Mouse (Mus musculus): Measurements from ENCODE around the gene Crnn.

The Crnn gene

DNA sequence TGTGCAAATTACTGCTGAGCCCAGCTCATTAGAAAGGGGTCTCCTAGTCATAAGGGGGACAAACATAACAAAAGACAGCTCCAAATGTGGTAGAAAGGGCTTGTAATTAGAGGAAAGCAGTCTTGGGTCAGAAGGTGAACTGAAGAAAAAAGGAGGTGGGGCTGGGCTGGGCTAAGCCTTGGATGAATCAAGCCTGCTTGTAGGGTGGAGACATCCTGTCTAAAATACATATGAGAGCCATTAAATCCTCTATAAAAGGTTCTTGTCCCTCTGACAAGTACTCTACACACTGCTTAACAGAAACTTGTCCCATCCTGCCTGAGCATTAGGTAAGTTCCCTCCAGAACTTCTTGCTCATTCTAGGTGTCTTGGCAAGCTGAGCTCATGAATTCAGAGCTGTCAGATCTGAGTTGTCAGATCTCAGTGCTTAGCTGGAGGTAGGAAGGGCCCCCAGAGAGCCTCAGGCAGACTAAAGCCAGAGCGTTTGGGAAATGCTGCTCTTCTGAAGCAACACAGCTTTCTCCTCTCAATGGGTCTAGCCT is at the start of gene Crnn:
TSS of gene Crnn (plus strand) at position 278 of the 542 bp plus-strand sequence.
- in situ Hi-C loops (cut with MboI, MseI), result no loop called here

DNA sequence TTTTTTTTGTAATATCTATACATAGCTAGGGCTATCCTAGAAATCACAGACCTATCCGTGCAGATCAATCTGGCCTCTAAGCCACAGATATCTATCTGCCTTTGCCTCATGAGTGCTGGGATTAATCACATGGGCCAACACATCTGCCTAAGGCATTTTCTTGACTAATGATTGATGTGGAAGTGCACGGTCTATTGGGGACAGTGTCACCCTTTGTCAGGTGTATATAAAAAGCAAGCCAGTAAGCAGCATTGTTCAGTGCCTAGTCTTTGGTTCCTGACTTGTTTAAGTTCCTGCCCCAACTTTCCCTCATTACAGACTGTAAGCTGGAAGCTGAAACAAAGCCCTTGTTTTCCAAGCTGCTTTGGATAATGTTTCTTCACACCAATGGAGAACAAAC is 48.1 kb upstream of the Crnn start:
- in situ Hi-C loops (cut with MboI, MseI), result no loop called here

DNA sequence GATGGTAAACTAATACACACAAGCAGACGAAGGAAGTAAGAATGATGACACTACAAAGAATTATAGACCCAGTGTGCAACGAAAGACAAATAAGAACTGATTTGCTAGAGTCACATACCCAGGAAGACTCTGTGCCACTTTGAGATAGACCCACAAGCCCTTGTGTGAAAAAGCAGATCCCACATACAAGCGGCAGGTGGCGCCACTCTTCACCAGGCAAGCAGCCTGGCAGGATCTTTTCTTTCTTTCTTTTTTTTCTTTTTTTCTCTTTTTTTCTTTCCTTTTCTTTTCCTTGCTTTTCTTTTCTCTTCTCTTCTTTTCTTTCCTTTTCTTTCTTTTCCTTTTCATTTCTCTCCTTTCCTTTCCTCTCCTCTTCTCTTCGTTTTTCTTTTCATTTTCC is 32.9 kb upstream of the Crnn start:
- in situ Hi-C loops (cut with MboI, MseI), result loop anchor here (5.0 kb wide), 1 partner anchor 381 kb away; no protein-coding TSS in a partner anchor

DNA sequence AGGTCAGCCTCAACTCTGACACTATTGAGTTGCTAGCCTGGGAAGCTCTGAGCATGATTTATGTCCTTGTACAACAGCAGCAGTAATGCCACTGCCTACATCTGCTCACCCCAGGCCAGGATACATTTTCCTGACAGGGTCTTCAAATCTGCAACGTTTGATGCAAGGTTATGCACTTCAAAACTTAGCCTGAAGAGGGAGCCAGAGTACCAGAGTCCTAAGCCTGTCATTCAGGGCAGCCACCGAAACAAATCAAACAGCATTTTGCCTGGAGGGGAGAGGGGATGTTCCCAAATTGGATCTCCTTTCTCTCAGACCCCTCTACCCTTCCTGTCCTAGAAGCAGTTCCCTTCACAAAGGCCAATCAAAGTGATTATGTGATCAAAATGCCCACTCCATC is 30.1 kb upstream of the Crnn start:
- in situ Hi-C loops (cut with MboI, MseI), result loop anchor here (5.0 kb wide), 1 partner anchor 378 kb away; no protein-coding TSS in a partner anchor

DNA sequence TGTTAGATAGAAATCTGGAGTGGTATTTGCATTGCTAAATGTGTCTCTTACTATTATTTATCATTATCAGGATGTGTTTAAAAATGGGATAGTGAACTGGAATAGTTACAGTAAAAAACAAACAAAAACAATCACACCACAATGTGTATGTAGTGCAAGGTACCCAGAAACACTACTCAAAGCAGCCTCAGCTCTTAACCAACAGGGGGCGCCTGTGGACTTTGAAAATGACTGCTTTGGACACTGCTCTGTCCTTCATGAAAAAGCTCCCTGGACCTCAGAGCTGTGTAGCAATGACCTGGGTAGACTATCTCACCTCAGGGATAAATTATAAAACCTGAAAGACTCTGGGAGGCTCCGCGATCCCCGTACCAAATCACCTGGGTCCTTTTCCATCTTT is 25.5 kb upstream of the Crnn start:
- in situ Hi-C loops (cut with MboI, MseI), result no loop called here

DNA sequence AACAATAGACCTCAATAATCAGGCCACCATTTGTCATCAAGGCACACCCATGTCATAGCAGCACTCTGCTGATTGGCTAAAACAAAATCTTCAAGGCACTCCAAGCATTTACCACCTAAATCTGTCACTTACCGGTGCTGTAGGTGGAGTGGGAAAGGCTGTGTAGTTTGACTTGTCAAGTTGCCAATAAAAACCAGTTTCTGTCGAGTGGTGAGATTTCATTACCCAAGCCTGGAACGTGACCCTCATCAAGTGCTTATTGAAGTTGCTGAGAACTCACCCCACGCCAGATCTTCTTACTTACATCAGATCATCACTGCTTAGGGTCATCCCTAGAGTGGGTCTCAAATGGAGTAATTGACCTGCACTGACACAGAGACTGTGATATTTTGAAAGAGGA is 16.5 kb upstream of the Crnn start:
- in situ Hi-C loops (cut with MboI, MseI), result no loop called here

DNA sequence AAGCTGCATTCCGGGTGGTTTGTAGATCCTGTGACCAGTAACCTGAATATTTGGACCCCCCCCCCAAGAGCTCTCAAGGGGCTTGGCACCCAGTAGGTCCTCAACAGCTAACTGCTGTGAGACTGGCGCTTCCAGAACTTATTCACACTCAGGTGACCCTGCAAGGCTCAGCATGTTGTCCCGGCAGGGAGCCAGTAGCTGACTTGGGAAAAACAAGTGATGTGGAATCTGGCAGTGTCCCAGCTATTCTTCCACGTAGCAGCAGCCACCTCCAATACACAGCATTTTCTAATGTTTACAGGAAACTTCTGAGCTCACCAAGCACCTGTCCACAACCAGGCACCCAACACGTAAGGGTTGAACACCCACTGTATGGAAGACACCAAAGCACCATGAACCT is 15.5 kb upstream of the Crnn start:
- in situ Hi-C loops (cut with MboI, MseI), result no loop called here

DNA sequence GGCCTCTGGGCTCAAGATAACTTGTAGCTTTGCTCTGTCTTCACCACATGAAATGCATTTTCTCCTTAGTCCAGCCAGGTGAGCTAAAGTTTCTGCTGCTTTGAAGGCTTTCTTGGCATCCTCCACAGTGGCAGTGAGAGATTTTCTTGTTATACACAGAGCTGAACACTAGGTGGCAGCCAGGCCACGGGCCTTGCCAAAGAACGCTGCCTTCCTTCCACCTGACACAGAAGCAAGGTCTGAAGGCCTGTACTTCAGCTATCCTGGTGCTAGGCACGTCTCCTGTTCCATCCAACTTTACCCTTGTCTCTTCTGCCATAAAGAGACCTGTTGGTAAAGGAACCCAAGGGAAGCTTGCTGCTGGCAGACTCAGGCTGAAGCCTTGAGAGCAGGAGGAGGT is 14.1 kb upstream of the Crnn start:
- in situ Hi-C loops (cut with MboI, MseI), result no loop called here

DNA sequence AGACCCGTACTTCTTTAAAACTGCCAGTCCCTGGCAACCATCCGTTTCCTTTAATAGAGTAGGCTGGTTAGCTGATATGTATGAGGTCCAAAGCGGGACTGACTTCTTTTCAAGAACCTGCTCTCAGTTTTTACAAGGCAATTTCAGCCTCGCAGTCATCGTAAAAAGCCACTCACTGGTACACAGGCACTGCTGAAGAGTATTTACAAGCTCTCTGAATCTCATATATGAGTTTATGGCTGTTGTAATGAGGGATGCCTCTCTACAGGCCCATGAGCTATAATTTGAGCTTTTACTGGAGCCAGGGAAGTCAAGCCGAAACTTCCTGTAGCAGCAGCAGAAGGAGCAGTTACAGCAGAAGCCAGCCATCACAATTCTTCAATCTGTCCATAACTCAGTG is 17.9 kb downstream of the Crnn start:
- in situ Hi-C loops (cut with MboI, MseI), result no loop called here

DNA sequence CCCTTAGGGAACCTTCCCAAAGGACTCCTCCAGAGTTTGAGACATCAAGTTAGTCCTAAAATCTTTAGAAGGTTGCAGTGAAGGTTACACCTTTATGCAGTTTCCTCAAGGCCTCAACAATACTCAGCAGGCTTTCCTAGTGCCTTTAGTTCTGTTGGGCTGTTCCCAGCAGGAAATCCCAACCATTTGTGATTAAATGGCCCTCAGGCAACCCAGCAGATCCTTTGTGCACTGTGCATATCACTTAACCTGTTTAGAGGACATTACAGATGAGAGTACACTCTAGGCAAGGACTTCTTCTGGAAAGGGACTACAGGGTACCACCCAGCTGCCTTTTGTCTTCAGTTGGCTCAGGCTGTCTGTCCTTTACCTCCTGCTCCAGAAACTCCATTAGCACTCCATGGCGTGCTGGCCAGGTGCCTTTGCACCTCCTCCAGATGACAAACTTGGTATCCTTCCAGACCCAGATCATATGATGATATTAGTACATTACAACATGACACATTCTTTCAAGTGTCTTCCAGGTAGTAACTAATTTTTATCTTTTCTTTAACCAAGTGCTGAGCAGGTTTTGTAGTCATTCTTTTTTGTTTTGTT is 18.5 kb downstream of the Crnn start:
- in situ Hi-C loops (cut with MboI, MseI), result no loop called here

DNA sequence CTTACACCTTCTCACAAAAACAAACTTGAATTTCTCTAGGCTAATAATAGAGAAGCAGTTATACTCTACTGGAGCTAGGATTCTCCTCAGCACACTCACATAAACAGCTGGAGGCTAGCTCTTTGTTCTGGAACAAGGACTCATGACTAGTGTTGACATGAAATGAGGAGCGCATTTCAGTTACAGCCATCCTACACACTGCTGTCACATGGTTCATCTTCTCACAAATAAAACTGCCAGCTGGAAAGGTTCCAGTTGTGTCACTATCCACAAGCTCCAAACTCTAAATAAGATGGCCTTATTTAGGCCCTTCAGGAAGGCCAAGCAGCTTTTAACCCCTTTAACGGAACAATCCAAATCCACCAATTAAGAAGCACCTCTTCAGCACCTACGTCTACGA is 36.3 kb downstream of the Crnn start:
- in situ Hi-C loops (cut with MboI, MseI), result no loop called here

DNA sequence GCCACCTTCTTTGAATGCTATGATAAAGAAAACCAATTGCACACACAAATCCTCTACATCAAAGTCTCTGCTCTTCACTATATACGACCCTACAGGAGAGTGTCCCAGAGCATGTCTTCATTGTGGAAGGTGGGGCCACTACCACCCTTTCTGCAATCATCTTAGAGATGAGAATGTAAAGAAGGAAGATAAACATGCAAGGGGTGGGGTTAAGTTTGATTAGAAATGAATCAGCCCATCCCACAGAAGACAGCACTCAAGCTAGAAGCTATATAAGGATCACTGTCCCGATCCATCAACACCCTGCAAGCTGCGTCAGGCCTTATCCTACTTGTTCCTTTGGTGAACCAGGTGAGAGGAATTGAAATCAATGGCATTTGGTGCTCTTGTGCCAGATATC is 52.4 kb downstream of the Crnn start, which contains the start of gene Flg2:
TSS of gene Flg2 (plus strand) at position 301 of the 400 bp plus-strand sequence.
- in situ Hi-C loops (cut with MboI, MseI), result no loop called here
